Mouse (Mus musculus) C2C12 (cell line): Measurements from ENCODE around the gene Zfp335. TPM values are rescaled to one million over a fixed set of nuclear protein-coding genes. Genes with fewer than 3 reads are reported as not detected.
A peak's percentile ranks its signal among the peaks of the same experiment; 100 is the strongest.

Experiments
- H3K27me3 ChIP-seq: one replicate; pipeline ENCODE4 v1.6.1; 2011; ENCODE audit not compliant: control insufficient read depth, insufficient read depth, insufficient read length
- H3K36me3 ChIP-seq: one replicate; pipeline ENCODE4 v1.6.1; 2011; ENCODE audit not compliant: control insufficient read depth, insufficient read depth
- H3K4me3 ChIP-seq: one replicate; pipeline ENCODE4 v1.5.1; 2011; ENCODE audit warnings: mild to moderate bottlenecking, control low read depth; ENCODE audit not compliant: poor library complexity, insufficient read depth, severe bottlenecking
- H3K79me2 ChIP-seq: one replicate; pipeline ENCODE4 v1.6.1; 2011; ENCODE audit not compliant: control insufficient read depth, insufficient read depth
- H3K79me3 ChIP-seq: one replicate; pipeline ENCODE4 v1.6.1; 2011; ENCODE audit warnings: low read depth, control low read depth
- H3ac ChIP-seq: one replicate; pipeline ENCODE3; 2011; ENCODE audit warnings: low read depth; ENCODE audit not compliant: control insufficient read depth, insufficient read length
- CEBPB ChIP-seq: IDR thresholded peaks from one replicate; pipeline ENCODE4 v1.6.1; 2011; ENCODE audit warnings: low read depth, mild to moderate bottlenecking, control low read depth, moderate library complexity
- CTCF ChIP-seq: IDR thresholded peaks from one replicate; pipeline ENCODE4 v1.5.1; 2011; ENCODE audit not compliant: control insufficient read depth, insufficient read depth, insufficient read length
- FOSL1 ChIP-seq: IDR thresholded peaks from one replicate; pipeline ENCODE4 v1.8.0; 2011; ENCODE audit warnings: mild to moderate bottlenecking, low read length; ENCODE audit not compliant: poor library complexity, insufficient read depth, severe bottlenecking
- MAX ChIP-seq: IDR thresholded peaks from one replicate; pipeline ENCODE4 v1.6.1; 2011; ENCODE audit warnings: mild to moderate bottlenecking, control low read depth
- MYOD1 ChIP-seq: IDR thresholded peaks from one replicate; pipeline ENCODE4 v1.6.1; 2011; ENCODE audit warnings: low read depth; ENCODE audit not compliant: control insufficient read depth, insufficient read length
- MYOG ChIP-seq: IDR thresholded peaks from one replicate; pipeline ENCODE4 v1.6.1; 2011; ENCODE audit not compliant: control insufficient read depth, insufficient read length; ENCODE audit errors: extremely low read depth
- USF1 ChIP-seq: IDR thresholded peaks from one replicate; pipeline ENCODE4 v1.6.1; 2011; ENCODE audit warnings: low read depth, mild to moderate bottlenecking, control low read depth, moderate library complexity
- polyA plus RNA-seq: library from polyadenylated mRNA; unstranded; fragments of >200 nt; fragmentation: generic; extraction: Trizol; gene quantifications from one replicate; pipeline ENCODE4 v1.2.1, GENCODE M21; 2012; ENCODE audit warnings: missing spikeins

Gene Zfp335
- polyA plus RNA-seq, 1 experiment = 11.7 TPM

DNA sequence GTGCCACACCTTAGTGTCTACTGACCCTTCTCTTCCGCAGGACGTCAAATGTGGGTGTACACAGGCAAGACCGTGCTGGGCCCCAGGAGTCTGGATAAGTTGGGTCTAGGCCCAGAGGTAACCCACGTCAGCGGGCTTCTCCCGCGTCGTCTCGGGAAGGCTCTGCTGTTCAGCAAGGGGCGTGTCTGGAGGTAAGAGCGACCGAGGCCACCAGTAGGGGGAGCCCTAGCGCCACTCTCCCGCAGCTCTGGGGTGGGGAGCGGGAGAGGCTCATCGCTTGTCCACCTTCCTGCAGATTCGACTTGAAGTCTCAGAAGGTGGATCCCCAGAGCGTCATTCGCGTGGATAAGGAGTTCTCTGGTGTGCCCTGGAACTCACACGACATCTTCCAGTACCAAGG is 41.7 kb upstream of the Zfp335 start:
- H3K27me3 ChIP-seq = peaks cover 21% of the 10 kb centered on the region
- no peaks in the 10 kb centered on the region for H3K79me2 ChIP-seq
- TF ChIP-seq USF1 = no peak
- peak; percentile 82 for TF ChIP-seq CTCF
- H3ac ChIP-seq = no peak overlapping the region
- no peaks in the 10 kb centered on the region for H3K36me3 ChIP-seq
- H3K4me3 ChIP-seq = no peak overlapping the region
- no peaks in the 10 kb centered on the region for H3K79me3 ChIP-seq

DNA sequence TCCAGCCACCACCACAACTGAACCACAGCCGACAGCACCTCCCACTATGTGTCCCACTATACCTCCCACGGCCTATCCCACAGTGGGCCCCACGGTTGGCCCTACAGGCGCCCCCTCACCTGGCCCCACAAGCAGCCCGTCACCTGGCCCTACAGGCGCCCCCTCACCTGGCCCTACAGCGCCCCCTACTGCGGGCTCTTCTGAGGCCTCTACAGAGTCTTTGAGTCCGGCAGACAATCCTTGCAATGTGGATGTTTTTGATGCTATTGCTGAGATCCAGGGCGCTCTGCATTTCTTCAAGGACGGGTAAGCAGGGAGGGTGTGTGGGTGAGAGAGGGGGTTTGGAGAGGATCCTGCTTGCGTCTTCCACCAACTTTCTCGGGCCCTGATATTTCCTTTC is 40.9 kb upstream of the Zfp335 start:
- TF ChIP-seq CEBPB (no peak), MYOG (no peak), USF1 (no peak), MYOD1 (no peak), MAX (no peak), FOSL1 (no peak), CTCF (no peak)
- no peaks in the 10 kb centered on the region for H3K79me2 ChIP-seq
- H3K79me3 ChIP-seq = no peaks in the 10 kb centered on the region
- no peaks in the 10 kb centered on the region for H3K36me3 ChIP-seq
- peaks cover 21% of the 10 kb centered on the region for H3K27me3 ChIP-seq
- H3ac ChIP-seq = no peak overlapping the region
- no peak overlapping the region for H3K4me3 ChIP-seq

- H3K79me2 ChIP-seq = no peaks in the 10 kb centered on the region
- peaks cover 21% of the 10 kb centered on the region for H3K27me3 ChIP-seq
Measured at GRCm38 (mm10) chr2:164951745-164952144, 40.2 kb upstream of the Zfp335 start.

DNA sequence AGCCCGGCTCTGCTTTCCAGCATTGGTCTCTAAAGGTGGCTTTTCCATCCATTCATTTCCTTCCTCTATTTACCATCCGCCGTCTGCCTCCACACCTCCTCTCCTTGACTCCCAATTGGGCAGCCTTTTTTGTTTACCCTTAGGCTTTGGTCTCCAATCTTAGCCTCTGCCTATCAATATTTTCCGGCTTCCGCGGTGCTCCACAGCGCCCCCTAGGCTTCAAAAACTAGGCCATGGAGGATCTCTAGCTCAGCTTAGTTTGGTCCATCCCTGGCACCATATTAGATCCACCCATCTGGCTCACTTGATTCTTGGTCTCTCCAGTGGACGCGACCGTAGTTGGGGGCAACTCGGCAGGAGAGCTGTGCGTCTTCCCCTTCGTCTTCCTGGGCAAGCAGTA is 38.9 kb upstream of the Zfp335 start:
- H3K4me3 ChIP-seq = no peak overlapping the region
- H3K36me3 ChIP-seq = no peaks in the 10 kb centered on the region

More at GRCm38 (mm10) chr2:164951745-164952144, 40.2 kb upstream of the Zfp335 start:
- Histone ChIP-seq H3K79me3 (no peaks in the 10 kb centered on the region), H3K36me3 (no peaks in the 10 kb centered on the region), H3K4me3 (no peak overlapping the region), H3ac (no peak overlapping the region)
- TF ChIP-seq MYOD1 (no peak), USF1 (no peak), MYOG (no peak), FOSL1 (no peak), MAX (no peak), CTCF (no peak), CEBPB (no peak)

DNA sequence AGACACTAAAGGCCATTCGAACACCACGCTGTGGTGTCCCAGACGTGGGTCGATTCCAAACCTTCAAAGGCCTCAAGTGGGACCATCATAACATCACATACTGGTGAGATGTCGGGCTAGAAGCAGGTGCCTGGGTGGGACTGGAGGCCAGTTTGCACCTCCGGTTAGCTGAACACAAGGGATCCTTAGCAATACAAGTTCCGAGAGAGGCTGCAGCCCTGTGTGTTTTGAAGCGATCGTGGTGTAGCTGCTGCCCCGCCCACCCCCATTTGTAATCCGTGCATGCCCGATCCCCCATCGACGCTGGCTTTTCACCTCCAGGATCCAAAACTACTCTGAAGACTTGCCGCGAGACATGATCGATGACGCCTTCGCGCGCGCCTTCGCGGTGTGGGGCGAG is 37.4 kb upstream of the Zfp335 start:
- H3K27me3 ChIP-seq = peaks cover 14% of the 10 kb centered on the region
- H3K79me3 ChIP-seq = no peaks in the 10 kb centered on the region
- no peak overlapping the region for H3K4me3 ChIP-seq
- H3K79me2 ChIP-seq = no peaks in the 10 kb centered on the region
- H3K36me3 ChIP-seq = no peaks in the 10 kb centered on the region
- H3ac ChIP-seq = no peak overlapping the region
- no peak for TF ChIP-seq FOSL1
- TF ChIP-seq USF1 = no peak
- no peak for TF ChIP-seq CEBPB
- no peak for TF ChIP-seq CTCF
- no peak for TF ChIP-seq MYOD1
- TF ChIP-seq MYOG = no peak
- no peak for TF ChIP-seq MAX

More for the DNA sequence above, 38.9 kb upstream of the Zfp335 start:
- H3K79me3 ChIP-seq = no peaks in the 10 kb centered on the region
- TF ChIP-seq MAX (no peak), FOSL1 (no peak), USF1 (no peak), MYOD1 (no peak), MYOG (no peak), CEBPB (no peak), CTCF (no peak)
- H3K79me2 ChIP-seq = no peaks in the 10 kb centered on the region
- peaks cover 21% of the 10 kb centered on the region for H3K27me3 ChIP-seq
- H3ac ChIP-seq = no peak overlapping the region

- H3ac ChIP-seq = no peak overlapping the region
- H3K79me3 ChIP-seq = no peaks in the 10 kb centered on the region
- no peaks in the 10 kb centered on the region for H3K79me2 ChIP-seq
- TF ChIP-seq CTCF (no peak), USF1 (no peak), MYOD1 (no peak), MYOG (no peak), FOSL1 (no peak), CEBPB (no peak)
- H3K36me3 ChIP-seq = no peaks in the 10 kb centered on the region
- peaks cover 14% of the 10 kb centered on the region for H3K27me3 ChIP-seq
- H3K4me3 ChIP-seq = no peak overlapping the region
Measured at GRCm38 (mm10) chr2:164947930-164948329, 36.4 kb upstream of the Zfp335 start.
